Mouse (Mus musculus): Measurements from ENCODE around the gene Olfr180.

Olfr180 gene

GRCm38 (mm10) chr16:58929292-58929691 lies at the start of gene Olfr180:
Gene Olfr180, minus strand, starts transcription at chr16:58929392.
- no peak for DNase-seq (ENCODE audit: low read depth, low spot score)

DNA sequence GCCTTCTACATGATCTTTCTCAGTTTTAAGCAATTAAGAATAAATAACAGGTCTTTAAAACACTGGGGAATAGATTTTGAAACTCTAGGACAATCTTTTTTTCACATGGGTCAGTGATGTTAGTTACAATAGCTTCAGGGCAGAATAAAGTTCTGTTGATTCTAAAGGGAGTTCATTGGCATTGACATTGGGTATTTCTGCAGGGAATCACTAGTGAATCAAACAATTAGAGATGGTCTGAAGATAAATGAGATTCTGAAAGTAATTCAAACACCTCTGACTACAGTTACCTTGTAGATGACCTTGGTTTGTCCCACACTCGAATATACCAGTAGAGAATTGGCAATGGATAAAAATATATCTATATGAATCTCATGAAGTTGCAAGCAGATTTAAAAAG lies 537 bp downstream of the Olfr180 start, which contains the start of gene Olfr181:
Gene Olfr181 (minus strand): TSS at position 101 of the 400 bp plus-strand sequence.
- no peak for DNase-seq (ENCODE audit: low read depth, low spot score)

- DNase-seq (ENCODE audit: low read depth, low spot score), result no peak
Measured at GRCm38 (mm10) chr16:58891963-58892362, 37.2 kb downstream of the Olfr180 start, which contains the start of gene Olfr178. Gene Olfr178, minus strand, starts transcription at chr16:58892063.

- DNase-seq (ENCODE audit: low read depth, low spot score), result no peak
Measured at GRCm38 (mm10) chr16:58884416-58884815, 44.8 kb downstream of the Olfr180 start.

DNA sequence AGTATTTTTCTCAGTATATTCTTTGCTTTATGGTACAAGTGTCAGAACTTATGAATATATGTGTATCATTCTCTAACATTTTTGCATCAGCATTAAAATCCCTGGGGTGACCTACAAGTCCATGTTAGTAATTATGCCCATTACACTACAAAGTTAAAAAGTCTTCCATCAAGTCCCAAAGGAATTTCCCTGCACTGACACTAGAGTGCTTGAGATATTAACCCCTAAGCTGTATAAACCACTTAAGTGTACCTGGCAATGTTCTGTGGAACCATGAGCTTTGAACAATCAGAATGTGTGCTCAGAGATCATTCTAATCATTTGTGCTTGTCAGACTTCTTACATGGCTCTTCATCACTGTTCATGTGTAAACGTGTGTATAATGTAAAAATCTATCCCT lies 54.5 kb downstream of the Olfr180 start, which contains the start of gene Olfr177:
Gene Olfr177 (minus strand): TSS at position 101 of the 400 bp plus-strand sequence.
- DNase-seq (ENCODE audit: low read depth, low spot score), result no peak
